Comparison of ENCODE assay signal across 9 mouse cellular contexts in the genomic region with DNA sequence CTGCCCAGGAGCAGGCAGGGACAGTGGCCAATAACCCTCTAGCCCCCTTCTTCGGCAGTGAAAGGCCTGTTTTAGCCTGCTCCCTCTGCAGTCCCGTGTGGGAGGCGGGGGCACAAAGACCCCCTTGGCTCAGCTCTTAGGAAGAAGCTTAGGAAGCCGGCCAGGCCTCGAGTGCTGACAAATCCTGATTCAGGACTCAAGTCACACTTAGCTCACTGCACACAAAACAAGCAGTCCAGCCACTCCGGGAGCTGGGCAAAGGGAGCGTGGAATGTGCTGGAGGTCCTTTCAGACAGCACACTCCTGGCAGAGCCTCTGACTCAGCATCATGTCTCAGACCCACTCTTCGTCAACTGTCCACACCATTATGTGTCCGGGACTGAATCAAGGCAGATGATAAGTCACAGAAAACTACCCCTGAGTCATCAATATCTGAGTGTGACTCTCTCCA. TPM values are rescaled to one million over a fixed set of nuclear protein-coding genes. Genes with fewer than 3 reads are reported as not detected.
DNase-seq lines count a peak whose midpoint lies in the region; ATAC-seq and TF ChIP-seq lines count a peak whose summit lies in the region.
"Had no signal": no experiment of that assay in that cellular context is flagged by ENCODE, and none has a peak within 500 bp of the region (broad histone marks: within the 10 kb centered on the region; RNA-seq: fewer than 3 reads in every experiment).

No protein-coding gene starts in this region.

- 36% methylated on average over 9 of the region's 9 CpGs for WGBS in lung, adult 2 months
- 19% methylated on average over 9 of the region's 9 CpGs for WGBS in forebrain, embryonic 13.5 days
- WGBS in hindbrain, embryonic 12.5 days = 22% methylated on average over 9 of the region's 9 CpGs
- WGBS in midbrain, postnatal 0 days = 28% methylated on average over 9 of the region's 9 CpGs

- H3K4me1 ChIP-seq in lung, adult 2 months (ENCODE audit: control insufficient read depth, insufficient read depth, low read length) = peaks cover 18% of the 10 kb centered on the region
- H3K4me1 ChIP-seq in forebrain, embryonic 13.5 days = peaks cover 90% of the 10 kb centered on the region
- peaks cover 75% of the 10 kb centered on the region for H3K4me1 ChIP-seq in hindbrain, embryonic 12.5 days
- H3K4me1 ChIP-seq in midbrain, postnatal 0 days (ENCODE audit: insufficient read depth, low read length) = peaks cover 27% of the 10 kb centered on the region

- no peak for TF ChIP-seq CTCF in lung, adult 2 months (IDR thresholded peaks at IDR 0.05; ENCODE audit: insufficient read depth, low read length)
- TF ChIP-seq CTCF in midbrain, postnatal 0 days (IDR thresholded peaks at IDR 0.05) = no peak

- H3K36me3 ChIP-seq in forebrain, embryonic 13.5 days (ENCODE audit: poor library complexity, severe bottlenecking) = peaks cover 6% of the 10 kb centered on the region; the same call in 1 of the 2 replicates
- peaks cover 5% of the 10 kb centered on the region; the same call in 1 of the 2 replicates for H3K36me3 ChIP-seq in hindbrain, embryonic 12.5 days
- no peaks in the 10 kb centered on the region for H3K36me3 ChIP-seq in midbrain, postnatal 0 days (ENCODE audit: insufficient read depth, low read length)
- H3K36me3 ChIP-seq: G1E had no signal

- TF ChIP-seq POLR2A in lung, adult 2 months (IDR thresholded peaks at IDR 0.05; ENCODE audit: borderline replicate concordance, extremely low read depth, low read depth, low read length) = no peak

- H3K4me2 ChIP-seq in forebrain, embryonic 13.5 days = no peak overlapping the region
- H3K4me2 ChIP-seq in hindbrain, embryonic 12.5 days (replicated peaks) = 0 out of 2 replicates have a peak overlapping the region, but pooled peaks have one; percentile 4
- no peak overlapping the region for H3K4me2 ChIP-seq in midbrain, postnatal 0 days (ENCODE audit: low read depth, low read length, poor library complexity, severe bottlenecking)

- H3K27ac ChIP-seq in forebrain, embryonic 13.5 days = no peak overlapping the region
- no peak overlapping the region for H3K27ac ChIP-seq in hindbrain, embryonic 12.5 days
- no peak overlapping the region for H3K27ac ChIP-seq in midbrain, postnatal 0 days (ENCODE audit: low read depth, low read length)

- DNase-seq in lung, adult 18-20 months = peak; percentile 49 to 62
- DNase-seq in lung, adult 2 months = no peak
- peak; percentile 52 for DNase-seq in left cerebral cortex, adult 11 months (ENCODE audit: low spot score)
- DNase-seq in midbrain, postnatal 0 days (ENCODE audit: low spot score) = peak; percentile 92
- no peak for DNase-seq in gastrocnemius, postnatal 4 days (ENCODE audit: low spot score in 2 of 2)
- no peak for DNase-seq in spleen, postnatal 14 days (ENCODE audit: low spot score in 2 of 2)

- no peak overlapping the region for H3K9ac ChIP-seq in forebrain, embryonic 13.5 days
- H3K9ac ChIP-seq in hindbrain, embryonic 12.5 days = no peak overlapping the region; the same call in 1 of the 2 replicates
- no peak overlapping the region for H3K9ac ChIP-seq in midbrain, postnatal 0 days (replicated peaks; ENCODE audit: low read length, poor library complexity, severe bottlenecking)

- no peak overlapping the region for H3K4me3 ChIP-seq in lung, adult 2 months (replicated peaks; ENCODE audit: extremely low read depth, low read depth, low read length)
- no peak overlapping the region for H3K4me3 ChIP-seq in forebrain, embryonic 13.5 days
- H3K4me3 ChIP-seq in hindbrain, embryonic 12.5 days = no peak overlapping the region
- H3K4me3 ChIP-seq in midbrain, postnatal 0 days (ENCODE audit: low read depth, low read length) = no peak overlapping the region

- H3K9me3 ChIP-seq in forebrain, embryonic 13.5 days (replicated peaks) = no peaks in the 10 kb centered on the region
- H3K9me3 ChIP-seq in hindbrain, embryonic 12.5 days (replicated peaks) = no peaks in the 10 kb centered on the region
- no peaks in the 10 kb centered on the region for H3K9me3 ChIP-seq in midbrain, postnatal 0 days (ENCODE audit: low read length)

- ATAC-seq in forebrain, embryonic 13.5 days = peak; percentile 77
- peak; percentile 41; the same call in 1 of the 2 replicates for ATAC-seq in hindbrain, embryonic 12.5 days (ENCODE audit: low FRiP score)
- peak; percentile 88 for ATAC-seq in midbrain, postnatal 0 days (ENCODE audit: low FRiP score)

- H3K27me3 ChIP-seq in forebrain, embryonic 13.5 days = no peaks in the 10 kb centered on the region
- H3K27me3 ChIP-seq in hindbrain, embryonic 12.5 days = no peaks in the 10 kb centered on the region
- no peaks in the 10 kb centered on the region for H3K27me3 ChIP-seq in midbrain, postnatal 0 days (ENCODE audit: insufficient read depth, low read length)

RNA-seq across cellular contexts. Expression of a gene that starts 28.2 kb away (rescaled TPM):
- 39.8 and 47.5 TPM in 2 replicates for polyA plus RNA-seq in lung, adult 2 months (2012; rRNA removed)
- 36.0 and 39.4 TPM in 2 replicates for polyA plus RNA-seq in forebrain, embryonic 13.5 days (2015; fragmentation: Nextera tagmentation; extraction: Ambion mirVana)
- polyA plus RNA-seq in hindbrain, embryonic 12.5 days (2016; fragmentation: Nextera tagmentation; extraction: Ambion mirVana) = 48.5 and 51.2 TPM in 2 replicates
- total RNA-seq in midbrain, postnatal 0 days (2014; rRNA removed) = 213 and 251 TPM in 2 replicates
- polyA plus RNA-seq in midbrain, postnatal 0 days (2015; fragmentation: Nextera tagmentation; extraction: Ambion mirVana) = 19.0 and 23.3 TPM in 2 replicates
- 100 to 1,000 TPM; 159 to 162 TPM for total RNA-seq in gastrocnemius, postnatal 4 days (2021)
- polyA plus RNA-seq: G1E had no signal

Comparison
In these comparisons a context has a peak if more than half of its experiments do, and no peak if none do; other contexts are left out.
1. DNase-seq: peak in lung, adult 18-20 months (2 of 2), left cerebral cortex, adult 11 months (single experiment) and midbrain, postnatal 0 days (single experiment); none in lung, adult 2 months (single experiment), gastrocnemius, postnatal 4 days (0 of 2) and spleen, postnatal 14 days (0 of 2).
2. Peak in every context shown above with its lines, with median percentiles within 50 percentile points of each other: ATAC-seq.